Mouse (Mus musculus) MEL-GATA-1-ER (cell line): ENCODE results near the gene Vmn2r93.

Source experiments
- DNase-seq: peaks from one replicate; pipeline ENCODE4 v3.0.0-alpha.2; 2012; ENCODE audit warnings: low read depth; ENCODE audit errors: extremely low read depth

The Vmn2r93 gene

GRCm38 (mm10) chr17:18297799-18298198 is at the start of gene Vmn2r93:
Gene Vmn2r93 (plus strand): TSS chr17:18298099.
- DNase-seq: no peak

- DNase-seq: no peak
Observed at GRCm38 (mm10) chr17:18277656-18278055, 20.2 kb upstream of the Vmn2r93 start, which contains the start of gene Vmn2r94. Gene Vmn2r94 (minus strand): TSS chr17:18277756.

GRCm38 (mm10) chr17:18323031-18323430 is 25.1 kb downstream of the Vmn2r93 start:
- DNase-seq: no peak

- no peak for DNase-seq
Observed at GRCm38 (mm10) chr17:18360007-18360406, 62.1 kb downstream of the Vmn2r93 start.

GRCm38 (mm10) chr17:18360602-18361001 is 62.7 kb downstream of the Vmn2r93 start:
- DNase-seq: no peak
